Mouse (Mus musculus): Measurements from ENCODE around the gene Pkp4. TPM values are rescaled to one million over a fixed set of nuclear protein-coding genes. Genes with fewer than 3 reads are reported as not detected.

Pkp4 gene
- total RNA-seq (2021) = 10 to 100 TPM; 62.6 to 82.9 TPM
- long read RNA-seq, experiment 1, partial matches to known transcripts = 3 of 7 reads
- long read RNA-seq, experiment 1, other reads (novel, unspliced or antisense) = 4 of 7 reads
- long read RNA-seq, experiment 2, partial matches to known transcripts = 39 of 51 reads
- long read RNA-seq, experiment 2, other reads (novel, unspliced or antisense) = 12 of 51 reads

- DNase-seq (ENCODE audit: low spot score in 2 of 2) = peak; percentile 78 to 84
Observed at GRCm38 (mm10) chr2:59160605-59160963, at the start of gene Pkp4, which contains the start of gene Ccdc148. TSS of gene Pkp4 (plus strand) at chr2:59160850. TSS of gene Ccdc148 (minus strand) at chr2:59160683.

DNA sequence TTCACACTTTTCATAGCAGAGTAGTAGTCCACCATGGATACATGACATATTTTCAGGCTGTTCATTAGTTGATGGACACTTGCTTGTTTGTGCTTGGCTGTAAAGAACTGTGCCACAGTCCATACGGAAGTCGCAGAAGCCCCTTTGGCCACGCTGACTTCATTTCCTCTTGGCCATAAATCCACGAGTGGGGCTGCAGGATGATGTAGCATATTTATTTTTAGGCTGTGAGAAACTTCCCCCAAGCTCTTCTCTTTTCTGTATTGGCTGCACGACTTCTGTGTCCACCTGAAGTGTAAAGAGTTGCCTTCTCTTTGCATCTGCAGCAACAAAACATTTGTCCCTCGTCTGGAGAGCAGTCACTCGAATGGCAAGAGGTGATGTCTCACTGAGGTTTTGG is 31.6 kb upstream of the Pkp4 start:
- no peak for DNase-seq (ENCODE audit: low spot score in 2 of 2)

DNA sequence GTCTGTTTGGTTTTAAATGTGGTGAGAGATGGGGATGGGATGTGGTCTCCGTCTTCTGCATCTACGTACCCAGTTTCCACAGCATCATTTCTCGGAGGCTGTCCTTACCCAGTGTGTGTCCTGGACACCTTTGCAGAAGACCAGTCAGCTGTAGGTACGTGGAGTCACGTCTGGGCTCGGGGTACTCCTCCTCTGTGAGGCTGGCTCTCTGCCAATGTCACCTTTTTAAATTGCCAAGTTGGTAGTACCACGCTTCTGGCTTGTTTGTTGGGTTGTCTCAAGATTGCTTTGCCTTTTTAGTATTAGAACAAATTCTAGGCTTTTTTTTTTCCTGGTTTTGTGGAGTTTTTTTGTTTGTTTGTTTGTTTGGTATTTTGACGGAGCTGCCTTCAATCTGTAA is 30.8 kb upstream of the Pkp4 start:
- DNase-seq (ENCODE audit: low spot score in 2 of 2) = no peak

DNA sequence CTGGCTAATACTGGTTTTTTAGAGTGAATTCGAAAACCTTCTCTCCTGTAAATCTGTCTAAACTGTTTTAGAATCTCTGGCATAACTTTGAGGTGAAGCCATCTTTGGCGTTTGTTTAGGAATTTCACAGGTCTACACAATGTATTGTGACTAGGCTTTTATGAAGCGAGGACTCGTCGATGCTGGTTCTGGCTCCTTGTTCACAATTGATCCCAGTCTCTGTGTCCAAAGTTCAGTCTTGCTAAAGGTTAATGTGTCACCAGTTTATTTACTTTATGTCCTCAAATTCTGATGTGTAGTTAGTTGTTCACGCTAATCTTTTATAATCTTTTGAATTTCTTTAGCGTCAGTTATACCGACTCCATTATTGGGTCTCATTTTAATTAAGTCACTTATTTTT is 29.6 kb upstream of the Pkp4 start:
- no peak for DNase-seq (ENCODE audit: low spot score in 2 of 2)

DNA sequence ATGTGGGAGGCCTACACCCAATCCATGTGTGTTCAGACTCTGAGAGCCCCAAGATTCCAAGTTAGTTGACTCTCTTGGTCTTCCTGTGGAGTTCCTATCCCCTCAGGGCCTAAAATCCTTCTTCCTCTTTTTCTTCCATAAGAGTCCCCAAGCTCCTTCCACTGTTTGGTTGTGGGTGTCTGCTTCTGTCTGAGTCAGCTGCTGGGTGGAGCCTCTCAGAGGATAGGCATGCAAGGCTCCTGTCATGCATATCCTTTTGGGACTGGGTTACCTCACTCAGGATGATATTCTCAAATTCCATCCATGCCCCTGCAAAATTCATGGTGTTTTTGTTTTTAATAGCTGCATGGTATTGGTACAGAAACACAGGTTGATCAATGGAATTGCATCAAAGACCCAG is 5.2 kb upstream of the Pkp4 start:
- DNase-seq (ENCODE audit: low spot score in 2 of 2) = no peak

GRCm38 (mm10) chr2:59158117-59158516 is 2.5 kb upstream of the Pkp4 start:
- DNase-seq (ENCODE audit: low spot score in 2 of 2) = no peak

DNA sequence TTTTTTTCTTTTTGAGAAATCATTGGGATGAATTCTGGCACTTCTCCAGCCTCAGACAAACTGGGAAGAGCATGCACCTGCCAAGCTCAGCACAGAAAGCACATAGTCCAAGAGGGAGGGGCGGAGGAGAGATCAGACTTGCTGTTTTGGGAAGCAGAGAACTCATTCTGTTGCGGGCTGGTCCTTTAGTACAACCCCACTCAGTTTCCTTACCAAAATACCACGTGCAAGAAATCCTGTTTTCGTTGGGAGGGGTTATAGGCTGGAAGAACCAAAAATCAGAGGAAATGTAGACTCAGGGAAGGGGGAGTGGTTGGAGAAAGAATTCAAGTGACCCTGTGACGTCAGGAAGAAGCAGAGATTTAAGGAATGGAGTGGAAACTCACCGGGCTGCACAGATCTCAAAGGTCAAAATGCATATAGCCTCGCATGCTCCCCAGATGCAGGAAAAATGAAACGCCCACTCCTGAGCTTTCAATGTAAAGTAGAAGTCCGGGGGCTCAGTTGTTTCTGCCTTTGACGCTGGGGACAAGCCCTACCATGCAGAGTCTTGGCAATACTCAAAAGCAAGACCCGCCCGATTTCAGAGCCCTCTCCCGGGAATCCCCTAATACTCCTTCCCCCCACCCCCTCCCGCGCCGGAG is 567 bp upstream of the Pkp4 start:
- DNase-seq (ENCODE audit: low spot score in 2 of 2) = no peak

DNA sequence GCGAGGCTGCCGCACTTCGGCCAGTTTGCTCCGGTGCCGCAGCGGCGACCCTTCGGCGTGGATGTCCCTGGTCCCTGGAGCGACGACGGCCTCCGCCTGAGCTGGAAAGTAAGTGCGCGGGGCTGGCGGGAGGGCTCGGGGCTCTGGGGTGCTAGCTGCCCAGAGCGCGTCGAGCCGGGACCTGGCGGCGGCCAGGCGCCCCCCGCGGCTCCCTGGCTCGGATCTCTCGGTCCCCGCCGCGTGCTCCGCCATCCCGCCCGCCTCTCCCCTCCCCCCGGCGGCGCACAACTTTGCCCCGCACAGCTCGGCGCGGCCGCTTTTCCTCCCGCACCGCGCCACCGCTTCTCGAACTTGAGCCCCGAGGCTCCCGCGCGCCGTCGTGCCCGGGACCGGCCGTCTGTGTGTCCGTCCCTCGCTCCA is 381 bp downstream of the Pkp4 start:
- DNase-seq (ENCODE audit: low spot score in 2 of 2) = peak; percentile 8 to 11

- DNase-seq (ENCODE audit: low spot score in 2 of 2) = peak; percentile 35 to 37
Observed at GRCm38 (mm10) chr2:59161441-59162284, 1.0 kb downstream of the Pkp4 start.

GRCm38 (mm10) chr2:59162285-59162600 is 1.6 kb downstream of the Pkp4 start:
- no peak for DNase-seq (ENCODE audit: low spot score in 2 of 2)

- no peak for DNase-seq (ENCODE audit: low spot score in 2 of 2)
Observed at GRCm38 (mm10) chr2:59166976-59167375, 6.3 kb downstream of the Pkp4 start.

DNA sequence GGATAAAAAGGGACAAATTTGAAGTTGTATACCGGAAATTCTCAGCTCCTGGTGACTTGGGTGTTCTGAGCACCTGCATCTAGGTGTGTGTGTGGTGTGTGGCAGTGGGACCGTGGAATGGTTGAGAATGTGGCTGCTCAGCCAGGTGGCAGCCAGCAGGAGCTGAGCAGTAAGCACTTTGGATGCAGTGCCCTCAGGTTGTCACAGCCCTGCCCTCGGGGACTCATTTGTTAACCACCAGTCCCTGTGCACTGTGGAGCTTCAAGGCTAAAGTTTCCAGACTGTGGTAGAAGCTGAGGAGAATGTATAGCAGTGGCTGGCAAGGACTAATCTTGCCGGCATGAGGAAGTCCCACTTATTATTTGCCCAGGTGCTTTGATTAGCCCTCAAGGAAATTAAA is 7.2 kb downstream of the Pkp4 start:
- no peak for DNase-seq (ENCODE audit: low spot score in 2 of 2)

DNA sequence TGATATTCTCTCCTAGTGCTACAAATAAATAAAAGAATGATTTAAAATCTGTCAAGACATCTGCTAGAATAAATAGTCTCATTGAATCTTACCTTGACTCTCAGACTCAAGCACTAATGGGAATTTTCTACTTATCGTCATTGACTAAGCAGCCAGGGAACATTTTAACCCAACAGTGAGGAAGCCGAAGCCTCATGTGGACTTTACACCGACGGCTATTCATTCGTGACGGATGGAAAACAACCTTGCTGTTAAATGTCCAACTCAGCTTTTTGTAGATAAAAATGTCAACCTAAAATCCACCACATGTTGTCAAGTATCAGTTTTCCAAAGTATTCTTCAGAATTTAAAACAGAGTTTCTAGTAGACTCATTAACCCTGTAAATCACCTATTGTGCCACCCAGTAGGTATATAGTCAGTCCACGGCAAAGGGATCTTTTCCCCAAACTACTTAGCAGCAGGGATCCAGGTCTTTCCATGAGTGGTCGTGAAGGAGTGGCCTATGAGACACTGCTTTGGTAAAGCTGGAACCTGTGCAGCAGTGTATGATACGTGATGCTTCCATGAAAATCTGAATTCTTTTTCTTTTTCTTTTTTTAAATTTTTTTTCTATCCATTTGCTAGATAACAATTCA is 9.0 kb downstream of the Pkp4 start:
- DNase-seq (ENCODE audit: low spot score in 2 of 2) = no peak

DNA sequence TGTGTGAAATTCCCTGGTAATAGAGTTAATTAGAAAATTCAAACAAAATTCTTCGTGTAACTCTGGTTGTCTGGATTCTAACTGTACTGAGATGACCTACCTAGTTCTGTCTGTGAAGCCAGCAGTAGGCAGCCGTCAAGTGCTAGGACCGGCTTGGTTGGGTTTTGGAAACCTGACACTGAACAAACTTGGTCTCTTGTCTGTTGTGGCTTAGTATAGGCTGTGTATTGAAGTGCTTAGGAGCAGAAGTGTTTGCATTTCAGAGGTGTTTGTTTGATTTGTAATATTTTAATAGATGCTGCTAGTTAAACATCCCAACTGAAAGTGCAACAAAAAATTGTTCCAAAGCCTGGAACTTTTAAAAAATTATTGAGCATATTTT is 9.5 kb downstream of the Pkp4 start:
- DNase-seq (ENCODE audit: low spot score in 2 of 2) = no peak

GRCm38 (mm10) chr2:59170593-59170992 is 9.9 kb downstream of the Pkp4 start:
- DNase-seq (ENCODE audit: low spot score in 2 of 2) = no peak

- no peak for DNase-seq (ENCODE audit: low spot score in 2 of 2)
Observed at GRCm38 (mm10) chr2:59171533-59171932, 10.9 kb downstream of the Pkp4 start.

- DNase-seq (ENCODE audit: low spot score in 2 of 2) = no peak
Observed at GRCm38 (mm10) chr2:59175926-59176325, 15.3 kb downstream of the Pkp4 start.

GRCm38 (mm10) chr2:59178191-59178590 is 17.5 kb downstream of the Pkp4 start:
- no peak for DNase-seq (ENCODE audit: low spot score in 2 of 2)

GRCm38 (mm10) chr2:59178960-59179359 is 18.3 kb downstream of the Pkp4 start:
- no peak for DNase-seq (ENCODE audit: low spot score in 2 of 2)

DNA sequence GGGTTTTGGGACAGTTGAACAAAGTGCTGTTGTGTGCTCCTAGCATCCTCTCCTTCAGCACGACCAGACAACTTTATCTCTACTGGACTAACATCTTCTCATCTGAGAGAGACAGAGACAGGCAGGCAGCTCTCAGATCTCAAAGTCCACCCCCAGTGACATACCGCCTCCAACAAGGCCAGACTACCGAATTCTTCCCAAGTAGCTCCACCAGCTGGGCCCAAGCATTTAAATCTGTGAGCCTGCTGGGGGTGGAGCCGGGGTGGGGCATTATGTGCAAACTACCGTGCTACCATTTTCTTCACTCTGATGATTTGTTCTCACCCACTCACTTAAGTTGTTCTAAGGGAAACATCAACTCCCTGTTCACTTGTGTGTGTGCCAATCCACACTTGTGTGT is 18.8 kb downstream of the Pkp4 start:
- no peak for DNase-seq (ENCODE audit: low spot score in 2 of 2)

GRCm38 (mm10) chr2:59181321-59182113 is 20.9 kb downstream of the Pkp4 start:
- DNase-seq (ENCODE audit: low spot score in 2 of 2) = no peak

All from adrenal gland, postnatal 4 days (tissue).